Mouse (Mus musculus): ENCODE data around the gene Ap5z1. TPM values are rescaled to one million over a fixed set of nuclear protein-coding genes. Genes with fewer than 3 reads are reported as not detected.

The Ap5z1 gene
- polyA plus RNA-seq, 1 experiment from 2014 or later = 6.4 TPM

GRCm38 (mm10) chr5:142426476-142426875, 37.3 kb upstream of the Ap5z1 start:
- DNase-seq (ENCODE audit: low spot score) = no peak
- ATAC-seq (replicated peaks; ENCODE audit: low FRiP score, low read depth) = no peak
- Histone ChIP-seq H3K9me3 (replicated peaks; ENCODE audit: low read length) (no peaks in the 10 kb centered on the region), H3K4me3 (replicated peaks; ENCODE audit: low read depth, low read length) (no peak overlapping the region), H3K36me3 (ENCODE audit: insufficient read depth, low read length) (no peaks in the 10 kb centered on the region), H3K27ac (peak overlapping the region; percentile 91; the same call in 1 of the 2 replicates), H3K9ac (ENCODE audit: low read depth, low read length) (no peak overlapping the region), H3K4me1 (replicated peaks; ENCODE audit: insufficient read depth, low read length) (peaks cover 33% of the 10 kb centered on the region), H3K4me2 (ENCODE audit: low read length) (no peak overlapping the region), H3K27me3 (ENCODE audit: insufficient read depth, low read length) (no peaks in the 10 kb centered on the region)
- no peak for TF ChIP-seq CTCF (IDR thresholded peaks at IDR 0.05; ENCODE audit: low read depth)
- 85% methylated on average over 2 of the region's 2 CpGs for WGBS

- Histone ChIP-seq H3K9ac (ENCODE audit: low read depth, low read length) (no peak overlapping the region), H3K4me2 (ENCODE audit: low read length) (no peak overlapping the region), H3K4me3 (replicated peaks; ENCODE audit: low read depth, low read length) (no peak overlapping the region), H3K27ac (0 out of 2 replicates have a peak overlapping the region, but pooled peaks have one; percentile 57), H3K36me3 (ENCODE audit: insufficient read depth, low read length) (no peaks in the 10 kb centered on the region), H3K4me1 (replicated peaks; ENCODE audit: insufficient read depth, low read length) (peaks cover 46% of the 10 kb centered on the region), H3K9me3 (replicated peaks; ENCODE audit: low read length) (no peaks in the 10 kb centered on the region), H3K27me3 (ENCODE audit: insufficient read depth, low read length) (no peaks in the 10 kb centered on the region)
- DNase-seq (ENCODE audit: low spot score) (peak; percentile 44), ATAC-seq (replicated peaks; ENCODE audit: low FRiP score, low read depth) (no peak)
- TF ChIP-seq CTCF (IDR thresholded peaks at IDR 0.05; ENCODE audit: low read depth) = no peak
- WGBS = 62% methylated on average over 10 of the region's 10 CpGs
Measured at GRCm38 (mm10) chr5:142427876-142428275, 35.9 kb upstream of the Ap5z1 start.

GRCm38 (mm10) chr5:142428691-142429090, 35.1 kb upstream of the Ap5z1 start:
- Histone ChIP-seq H3K9ac (ENCODE audit: low read depth, low read length) (no peak overlapping the region), H3K27ac (no peak overlapping the region), H3K27me3 (ENCODE audit: insufficient read depth, low read length) (no peaks in the 10 kb centered on the region), H3K4me1 (replicated peaks; ENCODE audit: insufficient read depth, low read length) (peaks cover 51% of the 10 kb centered on the region), H3K4me3 (replicated peaks; ENCODE audit: low read depth, low read length) (no peak overlapping the region), H3K4me2 (ENCODE audit: low read length) (no peak overlapping the region), H3K36me3 (ENCODE audit: insufficient read depth, low read length) (no peaks in the 10 kb centered on the region), H3K9me3 (replicated peaks; ENCODE audit: low read length) (no peaks in the 10 kb centered on the region)
- 76% methylated on average over 6 of the region's 6 CpGs for WGBS
- TF ChIP-seq CTCF (IDR thresholded peaks at IDR 0.05; ENCODE audit: low read depth) = no peak
- ATAC-seq (replicated peaks; ENCODE audit: low FRiP score, low read depth) (no peak), DNase-seq (ENCODE audit: low spot score) (no peak)

- no peaks in the 10 kb centered on the region for H3K9me3 ChIP-seq (replicated peaks; ENCODE audit: low read length)
- H3K27ac ChIP-seq = no peak overlapping the region
- no peak overlapping the region for H3K4me3 ChIP-seq (replicated peaks; ENCODE audit: low read depth, low read length)
- no peak overlapping the region for H3K4me2 ChIP-seq (ENCODE audit: low read length)
- no peak overlapping the region for H3K9ac ChIP-seq (ENCODE audit: low read depth, low read length)
- H3K27me3 ChIP-seq (ENCODE audit: insufficient read depth, low read length) = no peaks in the 10 kb centered on the region
- H3K4me1 ChIP-seq (replicated peaks; ENCODE audit: insufficient read depth, low read length) = peaks cover 29% of the 10 kb centered on the region
- TF ChIP-seq CTCF (IDR thresholded peaks at IDR 0.05; ENCODE audit: low read depth) = no peak
- 62% methylated on average over 12 of the region's 12 CpGs for WGBS
- ATAC-seq (replicated peaks; ENCODE audit: low FRiP score, low read depth) (no peak), DNase-seq (ENCODE audit: low spot score) (no peak)
- H3K36me3 ChIP-seq (ENCODE audit: insufficient read depth, low read length) = peaks cover 11% of the 10 kb centered on the region
Measured at GRCm38 (mm10) chr5:142431029-142431428, 32.7 kb upstream of the Ap5z1 start.

GRCm38 (mm10) chr5:142431811-142432434, 31.8 kb upstream of the Ap5z1 start:
- WGBS = 52% methylated on average over 9 of the region's 9 CpGs
- Histone ChIP-seq H3K36me3 (ENCODE audit: insufficient read depth, low read length) (peaks cover 16% of the 10 kb centered on the region), H3K4me2 (ENCODE audit: low read length) (no peak overlapping the region), H3K27ac (no peak overlapping the region), H3K4me3 (replicated peaks; ENCODE audit: low read depth, low read length) (no peak overlapping the region), H3K27me3 (ENCODE audit: insufficient read depth, low read length) (no peaks in the 10 kb centered on the region), H3K9me3 (replicated peaks; ENCODE audit: low read length) (no peaks in the 10 kb centered on the region), H3K9ac (ENCODE audit: low read depth, low read length) (no peak overlapping the region), H3K4me1 (replicated peaks; ENCODE audit: insufficient read depth, low read length) (peaks cover 25% of the 10 kb centered on the region; the same call in 1 of the 2 replicates)
- DNase-seq (ENCODE audit: low spot score) (peak; percentile 48), ATAC-seq (replicated peaks; ENCODE audit: low FRiP score, low read depth) (0 out of 2 replicates have a peak, but pooled peaks have one; percentile 14)
- TF ChIP-seq CTCF (IDR thresholded peaks at IDR 0.05; ENCODE audit: low read depth) = no peak

- TF ChIP-seq CTCF (IDR thresholded peaks at IDR 0.05; ENCODE audit: low read depth) = no peak
- H3K9me3 ChIP-seq (replicated peaks; ENCODE audit: low read length) = no peaks in the 10 kb centered on the region
- H3K4me2 ChIP-seq (ENCODE audit: low read length) = no peak overlapping the region
- no peak overlapping the region for H3K4me3 ChIP-seq (replicated peaks; ENCODE audit: low read depth, low read length)
- ATAC-seq (replicated peaks; ENCODE audit: low FRiP score, low read depth) = no peak
- no peak overlapping the region for H3K9ac ChIP-seq (ENCODE audit: low read depth, low read length)
- H3K27me3 ChIP-seq (ENCODE audit: insufficient read depth, low read length) = no peaks in the 10 kb centered on the region
- 78% methylated on average over 4 of the region's 4 CpGs for WGBS
- H3K4me1 ChIP-seq (replicated peaks; ENCODE audit: insufficient read depth, low read length) = peaks cover 23% of the 10 kb centered on the region; the same call in 1 of the 2 replicates
- DNase-seq (ENCODE audit: low spot score) = no peak
- peaks cover 16% of the 10 kb centered on the region for H3K36me3 ChIP-seq (ENCODE audit: insufficient read depth, low read length)
- H3K27ac ChIP-seq = no peak overlapping the region
Measured at GRCm38 (mm10) chr5:142432695-142433094, 31.0 kb upstream of the Ap5z1 start.
